Mouse (Mus musculus) MN1 (cell line): ENCODE measurements at regions not wholly inside any gene's neighbourhood (a gene's known extent, or its start where the extent isn't known, plus 50 kb on each side); places are given as distances from the start of the nearest gene placed in this dataset.
A peak's percentile ranks its signal among the peaks of the same experiment; 100 is the strongest.

Experiments used
- DNase-seq: peaks from one replicate; pipeline ENCODE4 v3.0.0-alpha.2; 2016; ENCODE audit warnings: low spot score

GRCm38 (mm10) chr5:47336511-47336910 lies 646.4 kb upstream of the Slit2 start:
- DNase-seq = no peak

DNA sequence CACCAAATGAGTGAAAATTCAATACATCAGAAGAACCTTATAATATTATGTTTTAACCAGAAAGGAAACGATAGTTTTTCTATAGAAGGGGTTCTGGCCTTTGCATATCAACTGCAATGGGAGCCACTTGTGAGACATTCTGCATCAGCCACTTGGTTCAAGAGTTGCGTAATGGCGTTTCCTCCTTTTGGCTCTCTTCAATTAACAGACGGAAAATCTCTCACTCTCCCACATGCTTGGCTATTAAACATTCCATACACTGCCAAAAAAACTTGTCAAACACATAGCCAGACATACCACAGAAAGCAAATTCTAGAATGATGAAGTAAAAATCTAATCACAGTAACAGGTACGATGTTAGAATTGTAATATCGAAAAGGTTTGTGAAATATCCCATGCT lies 643.1 kb upstream of the Slit2 start:
- no peak for DNase-seq

DNA sequence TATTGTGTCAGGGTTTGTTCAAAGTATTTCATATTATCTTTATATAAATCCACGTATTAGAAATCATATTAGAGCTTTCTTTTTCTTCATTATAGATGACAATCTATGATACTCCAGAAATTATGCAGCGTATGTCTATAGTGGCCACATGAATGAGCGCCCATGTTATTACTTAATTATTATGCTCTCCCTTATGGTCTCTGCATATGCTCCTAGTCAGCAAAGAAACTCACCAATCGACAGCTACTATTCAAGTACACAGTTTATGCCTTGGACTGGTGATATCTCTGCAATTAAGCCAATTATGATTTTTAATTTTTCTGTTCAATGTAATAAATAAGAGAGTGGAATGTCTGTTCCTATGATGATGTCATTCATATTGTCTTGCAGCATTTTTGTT lies 612.8 kb upstream of the Slit2 start:
- no peak for DNase-seq

DNA sequence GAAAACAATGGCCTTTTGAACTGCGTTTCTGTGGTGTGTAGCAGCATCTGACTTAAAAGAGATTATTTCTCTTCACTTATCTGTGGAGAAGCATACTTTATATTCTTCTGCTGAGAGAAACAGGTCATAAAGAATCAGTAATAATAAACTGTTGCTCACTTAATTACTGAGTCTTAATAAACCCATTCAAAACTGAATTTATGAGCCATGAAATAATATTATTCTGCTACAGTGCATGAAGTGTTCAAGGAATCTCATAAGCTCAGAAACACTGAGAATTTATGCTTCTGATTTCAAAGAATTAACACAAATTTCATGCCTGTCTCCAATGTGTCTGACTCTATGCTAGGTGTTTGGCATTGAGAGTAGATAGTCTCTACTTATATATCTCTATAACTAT lies 597.0 kb upstream of the Slit2 start:
- no peak for DNase-seq

- DNase-seq = peak; percentile 42
Observed at GRCm38 (mm10) chr5:47386750-47387149, 596.2 kb upstream of the Slit2 start.

- DNase-seq = no peak
Observed at GRCm38 (mm10) chr5:47390735-47391134, 592.2 kb upstream of the Slit2 start.

- DNase-seq = peak; percentile 51
Observed at GRCm38 (mm10) chr5:47396874-47397273, 586.1 kb upstream of the Slit2 start.

GRCm38 (mm10) chr5:47421916-47422315 lies 561.0 kb upstream of the Slit2 start:
- no peak for DNase-seq

DNA sequence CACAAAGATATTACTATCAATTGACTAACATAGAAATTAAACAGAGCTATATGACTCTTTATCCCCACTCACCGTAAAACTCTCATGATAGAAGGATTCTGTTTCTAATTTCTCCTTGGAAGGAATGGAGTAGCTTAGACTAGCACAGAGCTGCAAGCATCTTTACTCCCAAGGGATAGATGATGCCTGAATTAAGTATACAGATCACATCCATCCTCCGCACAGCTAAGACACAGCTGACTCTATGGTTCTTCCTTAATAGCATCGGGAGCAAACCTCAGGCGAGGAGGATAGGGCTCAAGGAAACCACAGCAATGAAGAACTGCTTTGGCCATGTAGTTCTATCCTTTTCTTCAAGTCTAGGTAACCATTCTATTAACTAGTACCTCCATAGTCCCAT lies 556.9 kb upstream of the Slit2 start:
- no peak for DNase-seq

DNA sequence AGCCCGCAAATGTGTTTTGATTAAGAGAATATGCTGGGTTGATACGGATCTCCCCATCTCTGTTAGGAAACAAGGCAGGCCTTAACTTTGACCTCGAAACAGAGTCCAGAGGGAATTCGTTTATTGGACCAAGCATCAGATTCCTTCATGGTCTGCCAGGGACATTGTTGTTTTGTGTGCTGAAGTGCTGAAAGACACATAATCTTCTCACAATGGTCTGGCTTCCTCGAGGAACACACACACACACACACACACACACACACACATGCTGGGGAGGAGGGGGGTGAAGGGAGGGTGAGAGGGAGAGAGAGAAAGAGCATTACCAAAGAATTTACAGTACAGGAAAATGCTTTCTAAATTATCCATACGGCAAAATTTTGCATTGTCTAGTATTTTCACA lies 556.5 kb upstream of the Slit2 start:
- DNase-seq = no peak

- DNase-seq = no peak
Observed at GRCm38 (mm10) chr5:47429217-47430172, 553.4 kb upstream of the Slit2 start.

DNA sequence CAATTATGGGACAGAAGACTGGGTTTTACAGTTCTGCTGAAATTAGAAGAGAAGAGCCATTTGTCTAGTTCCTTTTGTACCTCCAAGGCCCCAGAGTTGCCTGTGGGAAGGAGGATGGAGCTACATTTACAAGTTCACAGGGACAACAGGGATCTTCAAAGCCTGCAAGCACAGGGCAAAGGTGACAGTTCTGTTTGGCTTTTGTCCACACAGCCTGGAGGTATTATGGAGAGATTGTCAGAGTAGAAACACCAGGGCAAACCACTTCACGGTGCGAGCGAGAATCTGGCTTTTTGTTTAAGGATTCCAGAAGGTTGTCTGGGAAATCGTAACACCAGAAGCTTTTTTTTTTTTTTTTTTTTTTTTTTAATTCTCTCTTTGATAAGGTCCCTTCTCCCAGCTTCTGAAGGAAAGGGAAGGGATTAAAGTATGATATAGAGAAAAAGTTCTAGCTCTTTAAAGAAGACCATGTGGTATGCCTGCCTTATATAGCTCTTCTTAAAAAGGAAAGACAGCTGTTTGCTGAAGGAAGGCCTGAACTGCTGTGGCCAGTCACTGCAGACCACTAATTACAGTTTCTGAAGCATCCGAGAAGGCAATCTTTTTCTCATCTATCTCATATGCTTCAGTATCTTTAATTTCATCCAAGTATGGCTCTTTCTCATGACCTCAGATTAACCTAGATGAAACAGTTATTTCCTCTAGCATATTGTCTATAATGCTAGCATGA lies 551.2 kb upstream of the Slit2 start:
- no peak for DNase-seq

GRCm38 (mm10) chr5:47436455-47436854 lies 546.5 kb upstream of the Slit2 start:
- no peak for DNase-seq

DNA sequence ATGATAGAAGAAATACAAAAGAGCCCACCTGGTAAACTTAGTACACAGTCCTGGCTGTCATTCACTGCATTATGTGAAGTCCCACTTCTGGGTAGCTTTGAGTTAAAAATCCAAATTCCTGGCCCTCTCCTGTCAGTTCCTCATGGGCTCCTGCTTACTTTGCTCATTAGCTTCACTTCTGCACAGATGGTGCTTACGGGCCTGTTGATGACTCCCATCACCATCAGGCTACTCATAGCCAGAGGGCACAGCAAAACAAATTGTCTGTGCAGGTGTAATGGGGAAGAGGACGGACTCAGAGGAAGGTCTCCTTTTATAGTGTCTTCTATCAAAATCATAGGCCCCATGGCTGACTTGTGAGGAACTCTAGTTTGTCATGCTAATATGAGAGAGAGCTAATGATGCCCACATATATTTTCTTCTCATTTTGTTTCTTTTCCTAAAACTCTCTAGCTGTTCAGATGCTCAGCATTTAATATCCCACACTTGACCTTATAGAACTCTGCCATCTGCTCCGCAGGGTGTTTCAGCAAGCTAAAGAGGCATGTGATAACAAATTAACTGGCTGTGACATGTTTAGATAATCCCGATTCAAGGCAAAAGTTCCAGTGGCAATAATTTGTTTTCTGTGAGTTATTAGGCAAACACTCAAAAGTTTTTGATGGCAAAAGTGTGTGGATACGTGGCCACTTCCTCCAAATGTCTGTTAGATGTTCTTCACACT lies 536.5 kb upstream of the Slit2 start:
- no peak for DNase-seq

DNA sequence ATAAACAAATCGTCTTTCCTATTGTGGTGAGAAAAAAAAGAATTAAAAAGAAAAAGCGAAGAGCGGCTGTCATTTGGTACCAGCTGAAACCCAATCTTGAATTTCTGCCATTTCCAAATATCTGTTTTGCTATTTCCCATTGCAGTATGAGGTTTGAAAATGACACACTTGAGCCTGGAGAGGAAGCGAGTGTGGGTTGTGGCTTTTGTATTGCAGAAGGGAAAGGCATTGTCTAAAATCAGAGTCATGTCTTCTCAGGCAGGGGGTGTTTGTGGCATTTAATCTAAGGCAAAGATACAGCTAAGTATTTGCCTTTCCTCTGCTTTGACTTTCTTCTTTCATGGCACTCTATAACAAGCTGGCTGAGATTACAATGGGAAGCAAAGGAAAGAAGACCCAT lies 518.1 kb upstream of the Slit2 start:
- no peak for DNase-seq

DNA sequence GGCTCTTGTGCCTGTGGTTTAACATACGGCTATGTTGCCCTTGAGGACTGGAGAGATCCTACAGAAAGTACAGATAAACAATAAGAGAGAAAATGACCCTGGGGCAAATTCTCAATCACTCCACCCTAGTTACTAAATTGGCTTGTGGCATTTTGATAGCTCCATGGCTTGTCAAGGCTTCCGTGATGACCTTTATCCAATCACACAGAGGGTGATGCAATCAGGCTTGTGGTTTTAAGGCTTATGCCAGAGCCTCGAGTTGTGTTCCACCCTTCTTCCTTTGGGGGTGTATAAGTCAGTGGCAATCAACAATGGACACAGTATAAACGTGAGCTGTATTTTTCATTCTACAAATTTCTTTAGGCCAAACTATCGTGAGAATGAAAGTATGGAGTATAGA lies 513.5 kb upstream of the Slit2 start:
- no peak for DNase-seq

DNA sequence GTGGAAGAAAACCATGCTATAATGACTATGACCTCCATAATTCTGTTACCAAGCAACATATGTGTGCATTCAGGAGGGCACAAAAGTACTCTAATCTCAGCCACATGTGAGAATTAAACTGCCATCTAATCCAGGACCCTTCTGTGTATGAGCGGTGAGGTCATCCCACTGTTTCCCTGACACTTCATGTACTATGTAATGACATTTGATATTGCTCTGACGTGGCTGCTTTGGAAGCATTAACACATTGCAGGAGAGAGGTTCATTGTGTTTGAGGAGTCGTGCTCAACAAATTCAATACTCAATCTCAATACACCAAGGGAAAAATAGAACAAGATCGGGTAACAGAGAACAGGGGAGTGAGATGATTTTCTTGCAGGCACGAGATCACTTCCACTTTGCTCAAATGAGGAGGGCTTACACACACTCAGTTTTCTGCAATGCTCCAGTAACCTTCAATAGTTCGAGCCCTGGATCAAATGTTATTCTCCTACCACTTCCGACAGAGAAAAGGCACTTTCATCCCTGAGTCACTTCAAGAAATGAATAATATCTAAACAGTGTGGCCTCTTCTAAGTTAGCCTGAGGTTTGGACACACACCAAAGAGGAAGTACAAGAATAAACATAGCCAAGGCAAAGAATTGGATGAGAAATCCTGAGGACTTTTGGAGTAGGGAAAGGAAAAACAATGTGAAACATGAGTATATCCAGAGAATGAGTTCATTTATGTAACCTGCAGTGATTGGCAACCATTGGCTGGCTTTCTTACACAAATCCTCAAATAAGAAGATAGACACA lies 510.7 kb upstream of the Slit2 start:
- no peak for DNase-seq

DNA sequence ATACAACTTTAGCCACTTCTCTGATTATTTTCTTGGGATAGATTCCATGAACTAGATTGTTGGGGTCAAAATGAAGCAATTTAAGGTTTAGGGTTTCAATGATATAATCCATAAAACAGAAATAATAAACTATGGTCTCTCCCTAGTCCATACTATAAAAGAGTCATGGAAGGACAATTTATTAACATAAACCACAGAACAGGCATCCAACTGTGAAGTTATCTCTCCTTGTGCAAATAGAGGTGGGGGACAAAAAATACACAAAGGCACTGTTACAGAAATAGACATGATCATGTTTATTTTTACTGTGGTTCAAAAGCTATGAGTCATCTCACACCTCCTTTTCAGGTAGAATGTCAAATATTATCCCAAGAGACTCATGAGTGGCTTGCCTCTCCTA lies 503.0 kb upstream of the Slit2 start:
- no peak for DNase-seq

DNA sequence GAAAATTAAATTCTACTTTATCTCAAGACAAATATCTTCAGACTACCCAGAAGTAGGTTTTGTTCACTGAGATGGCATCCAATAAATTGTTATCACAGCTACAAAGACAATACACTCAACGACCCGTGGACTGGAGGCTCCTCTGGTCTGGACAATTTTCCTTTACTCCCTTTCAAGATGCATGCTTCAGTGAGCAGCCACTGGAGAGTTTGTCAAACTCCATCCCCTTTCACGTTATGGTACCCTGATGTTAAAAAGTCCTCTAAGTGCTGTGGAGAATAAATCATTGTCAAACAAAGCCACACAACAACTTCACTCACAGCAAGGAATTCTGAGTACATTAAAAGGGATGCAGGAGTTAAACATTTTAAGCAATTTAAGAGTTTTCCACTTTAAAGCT lies 486.7 kb upstream of the Slit2 start:
- DNase-seq = no peak

DNA sequence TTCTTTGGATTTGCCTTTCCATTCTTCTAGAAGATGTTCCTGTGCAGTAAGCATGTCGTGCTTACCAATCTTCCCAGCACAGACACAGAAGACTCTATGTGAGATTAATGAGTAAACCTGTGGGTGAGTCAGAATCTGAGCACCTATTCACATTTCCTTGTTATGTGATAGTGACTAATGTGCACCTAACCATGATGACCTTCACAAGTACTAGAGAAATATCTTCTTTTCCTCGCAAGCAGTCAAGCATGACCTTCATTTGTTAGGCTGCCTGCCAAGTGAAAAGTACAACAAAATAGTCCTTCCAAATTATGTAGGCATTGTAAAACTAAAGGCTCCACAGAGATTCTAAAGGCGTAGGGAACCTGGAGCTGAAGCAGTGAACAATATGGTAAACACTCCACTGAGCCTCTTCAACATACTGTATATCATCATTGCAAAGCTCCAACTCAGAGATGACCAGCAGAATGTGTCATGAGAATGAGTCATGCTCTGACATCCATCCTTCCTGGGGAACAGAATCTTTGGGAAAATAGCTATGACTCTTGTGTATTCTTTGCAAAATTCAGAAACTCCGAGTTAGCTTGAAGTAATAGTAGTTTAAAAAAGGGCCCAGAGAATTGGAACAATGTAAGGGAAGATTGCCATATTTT lies 480.0 kb upstream of the Slit2 start:
- peak; percentile 8 for DNase-seq

- DNase-seq = no peak
Observed at GRCm38 (mm10) chr5:47508689-47509301, 474.1 kb upstream of the Slit2 start.
